In genomic region chr11:119952429-119953224, GRCm38 (mm10) we compare ENCODE assay signal across 8 mouse cellular contexts. TPM values are rescaled to one million over a fixed set of nuclear protein-coding genes. Genes with fewer than 3 reads are reported as not detected.
DNase-seq lines count a peak whose midpoint lies in the region; ATAC-seq and TF ChIP-seq lines count a peak whose summit lies in the region.

No protein-coding gene starts in this region.

- H3K36me3 ChIP-seq in intestine, embryonic 16.5 days (ENCODE audit: control insufficient read depth, insufficient read depth, low read length): no peaks in the 10 kb centered on the region
- no peaks in the 10 kb centered on the region for H3K36me3 ChIP-seq in myocyte (ENCODE audit: control insufficient read depth, insufficient read depth)
- no peaks in the 10 kb centered on the region for H3K36me3 ChIP-seq in midbrain, embryonic 15.5 days (replicated peaks)

- H3K4me1 ChIP-seq in intestine, embryonic 16.5 days (ENCODE audit: control insufficient read depth, insufficient read depth, low read length): peaks cover 50% of the 10 kb centered on the region
- H3K4me1 ChIP-seq in midbrain, embryonic 15.5 days: no peaks in the 10 kb centered on the region

- no peaks in the 10 kb centered on the region for H3K9me3 ChIP-seq in intestine, embryonic 16.5 days (ENCODE audit: control insufficient read depth, low read length)
- H3K9me3 ChIP-seq in midbrain, embryonic 15.5 days: no peaks in the 10 kb centered on the region

- peak overlapping the region; percentile 16; the same call in 1 of the 2 replicates for H3K9ac ChIP-seq in intestine, embryonic 16.5 days (ENCODE audit: low read depth, low read length)
- H3K9ac ChIP-seq in midbrain, embryonic 15.5 days: no peak overlapping the region

- no peak for TF ChIP-seq POLR2A in brain, embryonic 14.5 days (IDR thresholded peaks at IDR 0.05; ENCODE audit: borderline replicate concordance, extremely low read depth, insufficient read depth, insufficient read length, poor library complexity, severe bottlenecking)
- TF ChIP-seq POLR2A in myocyte (IDR thresholded peaks at IDR 0.05; ENCODE audit: insufficient read length, low read depth): no peak

- H3K27ac ChIP-seq in intestine, embryonic 16.5 days (ENCODE audit: low read length): peak overlapping the region; percentile 74
- H3K27ac ChIP-seq in midbrain, embryonic 15.5 days: no peak overlapping the region

- no peak for TF ChIP-seq CTCF in brain, embryonic 14.5 days (IDR thresholded peaks at IDR 0.05; ENCODE audit: borderline replicate concordance, extremely low read depth, insufficient read depth, insufficient read length)

- H3K4me3 ChIP-seq in intestine, embryonic 16.5 days (ENCODE audit: low read length): no peak overlapping the region
- H3K4me3 ChIP-seq in myocyte: no peak overlapping the region
- no peak overlapping the region for H3K4me3 ChIP-seq in midbrain, embryonic 15.5 days

- WGBS in intestine, embryonic 16.5 days: 67% methylated on average over 5 of the region's 5 CpGs
- 61% methylated on average over 5 of the region's 5 CpGs for WGBS in midbrain, embryonic 15.5 days

- peak; percentile 8; the same call in 1 of the 2 replicates for ATAC-seq in intestine, embryonic 16.5 days
- ATAC-seq in midbrain, embryonic 15.5 days (replicated peaks): no peak
- ATAC-seq in activated CD4-positive, CD25-positive, alpha-beta regulatory T cell, adult 4 months: no peak

- no peak overlapping the region for H3ac ChIP-seq in myocyte (ENCODE audit: control insufficient read depth, insufficient read length)

- DNase-seq in left cerebral cortex, postnatal 14 days (ENCODE audit: low spot score in 2 of 2): peak; percentile 52 to 62
- DNase-seq in left cerebral cortex, adult 9 months (ENCODE audit: low spot score in 2 of 2): no peak
- DNase-seq in brain, embryonic 14.5 days (ENCODE audit: low read depth): peak; percentile 36
- DNase-seq in spleen, postnatal 36 days (ENCODE audit: low spot score in 2 of 2): no peak

- peaks cover 94% of the 10 kb centered on the region for H3K79me2 ChIP-seq in myocyte (ENCODE audit: control insufficient read depth, insufficient read depth)

- H3K4me2 ChIP-seq in intestine, embryonic 16.5 days (ENCODE audit: low read depth, low read length): no peak overlapping the region
- peak overlapping the region; percentile 20 for H3K4me2 ChIP-seq in myocyte (ENCODE audit: low read depth)
- H3K4me2 ChIP-seq in midbrain, embryonic 15.5 days: no peak overlapping the region

- no peaks in the 10 kb centered on the region for H3K27me3 ChIP-seq in intestine, embryonic 16.5 days (replicated peaks; ENCODE audit: control insufficient read depth, insufficient read depth, low read length)
- no peaks in the 10 kb centered on the region for H3K27me3 ChIP-seq in myocyte (ENCODE audit: control insufficient read depth, insufficient read depth, insufficient read length)
- no peaks in the 10 kb centered on the region for H3K27me3 ChIP-seq in midbrain, embryonic 15.5 days (replicated peaks)

- intact Hi-C loops in left cerebral cortex, postnatal 14 days (cut with DNase I): no loop called here

TF ChIP-seq in myocyte, 11 proteins besides CTCF, POLR2A, EP300 and RAD21:
- no peak for TF ChIP-seq TCF12 (IDR thresholded peaks at IDR 0.05; ENCODE audit: insufficient read depth, poor library complexity, severe bottlenecking)

RNA-seq across cellular contexts. Expression of gene Baiap2, which starts 10.1 kb away (rescaled TPM):
- total RNA-seq in left cerebral cortex, postnatal 14 days (2021): 100 to 1,000 TPM; 197 to 200 TPM
- polyA plus RNA-seq in brain, embryonic 14.5 days (2012; rRNA removed): 17.8 and 27.9 TPM in 2 replicates
- polyA plus RNA-seq in intestine, embryonic 16.5 days (2015; fragmentation: Nextera tagmentation; extraction: Ambion mirVana): 10.1 and 11.8 TPM in 2 replicates
- 23.0 TPM for polyA plus RNA-seq in myocyte (2012; fragmentation: generic; extraction: Trizol)
- polyA plus RNA-seq in midbrain, embryonic 15.5 days (2015; fragmentation: Nextera tagmentation; extraction: Ambion mirVana): 15.5 and 16.3 TPM in 2 replicates
- polyA plus RNA-seq in activated CD4-positive, CD25-positive, alpha-beta regulatory T cell, adult 4 months (2017; shearing (Covaris generic)): 10 to 100 TPM in 1 of 2 experiments, 1 to 10 TPM in 1; 6.9 to 12.0 TPM

RNA-seq across cellular contexts. Expression of gene Chmp6, which starts 39.4 kb away (rescaled TPM):
- 10 to 100 TPM; 37.0 to 47.7 TPM for total RNA-seq in left cerebral cortex, postnatal 14 days (2021)
- 63.2 and 63.6 TPM in 2 replicates for polyA plus RNA-seq in brain, embryonic 14.5 days (2012; rRNA removed)
- 92.2 and 94.3 TPM in 2 replicates for polyA plus RNA-seq in intestine, embryonic 16.5 days (2015; fragmentation: Nextera tagmentation; extraction: Ambion mirVana)
- polyA plus RNA-seq in myocyte (2012; fragmentation: generic; extraction: Trizol): 60.5 TPM
- polyA plus RNA-seq in midbrain, embryonic 15.5 days (2015; fragmentation: Nextera tagmentation; extraction: Ambion mirVana): 113 and 116 TPM in 2 replicates
- 10 to 100 TPM; 46.6 to 52.0 TPM for polyA plus RNA-seq in activated CD4-positive, CD25-positive, alpha-beta regulatory T cell, adult 4 months (2017; shearing (Covaris generic))

Comparison
In these comparisons a context has a peak if more than half of its experiments do, and no peak if none do; other contexts are left out.
1. DNase-seq: peak in left cerebral cortex, postnatal 14 days (2 of 2) and brain, embryonic 14.5 days (single experiment); none in left cerebral cortex, adult 9 months (0 of 2) and spleen, postnatal 36 days (0 of 2).